Mouse (Mus musculus) hindbrain, embryonic 11.5 days (tissue): ENCODE data around the gene St8sia2. TPM values are rescaled to one million over a fixed set of nuclear protein-coding genes. Genes with fewer than 3 reads are reported as not detected.
A peak's percentile ranks its signal among the peaks of the same experiment; 100 is the strongest.

Experiments
- ATAC-seq: fragments of 200-750 bp; cut with Nextera tagmentation; 2 replicates; pipeline ENCODE4 v1.8.0; 2017; ENCODE audit warnings: mild to moderate bottlenecking, moderate TSS enrichment, moderate library complexity; ENCODE audit not compliant: low FRiP score
- DNase-seq: peaks from one replicate; pipeline ENCODE4 v3.0.0-alpha.2; 2015; ENCODE audit warnings: low spot score
- H3K27ac ChIP-seq: fragments of 300-500 bp; sonication (generic); 2 replicates; pipeline ENCODE4 v1.5.1; 2014; ENCODE audit warnings: mild to moderate bottlenecking, low read depth, low read length
- H3K27me3 ChIP-seq: fragments of 300-500 bp; sonication (generic); 2 replicates; pipeline ENCODE4 v1.6.1; 2014; ENCODE audit warnings: mild to moderate bottlenecking, low read length, moderate library complexity, mixed read lengths; ENCODE audit not compliant: control insufficient read depth, insufficient read depth
- H3K36me3 ChIP-seq: fragments of 300-500 bp; sonication (generic); 2 replicates; pipeline ENCODE4 v1.6.1; 2014; ENCODE audit warnings: mild to moderate bottlenecking, low read length, moderate library complexity, mixed read lengths; ENCODE audit not compliant: control insufficient read depth, insufficient read depth
- H3K4me1 ChIP-seq: fragments of 300-500 bp; sonication (generic); replicated peaks from 2 replicates; pipeline ENCODE4 v1.6.1; 2014; ENCODE audit warnings: low read length, mixed read lengths; ENCODE audit not compliant: control insufficient read depth, insufficient read depth
- H3K4me2 ChIP-seq: fragments of 300-500 bp; sonication (generic); replicated peaks from 2 replicates; pipeline ENCODE4 v1.6.1; 2014; ENCODE audit warnings: mild to moderate bottlenecking, low read depth, low read length
- H3K4me3 ChIP-seq: fragments of 300-500 bp; sonication (generic); 2 replicates; pipeline ENCODE4 v1.5.1; 2014; ENCODE audit warnings: low read depth, low read length
- H3K9ac ChIP-seq: fragments of 300-500 bp; sonication (generic); 2 replicates; pipeline ENCODE4 v1.6.1; 2014; ENCODE audit warnings: low read depth, low read length
- H3K9me3 ChIP-seq: fragments of 300-500 bp; sonication (generic); 2 replicates; pipeline ENCODE4 v1.6.1; 2016; ENCODE audit warnings: low read length; ENCODE audit not compliant: control insufficient read depth
- WGBS: fragments of 180-500 bp; shearing (Covaris S2); extraction: QIAGEN DNeasy Blood & Tissue Kit; methylation state at CpG from one replicate; pipeline ENCODE4 v1.1.7; 2014; 5-methylcytosine and 5-hydroxymethylcytosine counted together
- polyA plus RNA-seq: library from polyadenylated mRNA; unstranded; fragments of >200 nt; fragmentation: Nextera tagmentation; extraction: Ambion mirVana; gene quantifications from 2 replicates; pipeline ENCODE4 v1.2.1, GENCODE M21; 2014

Gene St8sia2
- 53.3 and 55.5 TPM in 2 replicates for polyA plus RNA-seq

- H3K4me3 ChIP-seq: peak within 1 kb of the TSS; percentile 89
- 0% methylated on average over 27 of the region's 42 CpGs for WGBS
- DNase-seq (no peak), ATAC-seq (peak; percentile 91)
- H3K27me3 ChIP-seq: peaks cover 5% of the 10 kb centered on the region
- H3K4me1 ChIP-seq: peaks cover 3% of the 10 kb centered on the region
- peak within 1 kb of the TSS; percentile 99 for H3K9ac ChIP-seq
- no peaks in the 10 kb centered on the region for H3K36me3 ChIP-seq
- no peaks in the 10 kb centered on the region for H3K9me3 ChIP-seq
- peak within 1 kb of the TSS; percentile 94 for H3K27ac ChIP-seq
- peak within 1 kb of the TSS; percentile 62 for H3K4me2 ChIP-seq
Observed at GRCm38 (mm10) chr7:74013601-74014175, at the start of gene St8sia2. Gene St8sia2, minus strand, starts transcription at chr7:74013690.

- H3K27ac ChIP-seq: no peak overlapping the region
- ATAC-seq: no peak
- 93% methylated on average over 6 of the region's 6 CpGs for WGBS
- H3K4me1 ChIP-seq: no peaks in the 10 kb centered on the region
- no peak overlapping the region for H3K4me2 ChIP-seq
- DNase-seq: no peak
- no peak overlapping the region for H3K9ac ChIP-seq
- H3K36me3 ChIP-seq: no peaks in the 10 kb centered on the region
- H3K4me3 ChIP-seq: no peak overlapping the region
- no peaks in the 10 kb centered on the region for H3K9me3 ChIP-seq
- no peaks in the 10 kb centered on the region for H3K27me3 ChIP-seq
Observed at GRCm38 (mm10) chr7:74061076-74061475, 47.6 kb upstream of the St8sia2 start.

GRCm38 (mm10) chr7:74060306-74060946 is 46.9 kb upstream of the St8sia2 start:
- Histone ChIP-seq H3K27ac (no peak overlapping the region), H3K36me3 (no peaks in the 10 kb centered on the region), H3K4me1 (no peaks in the 10 kb centered on the region), H3K9me3 (no peaks in the 10 kb centered on the region), H3K4me2 (no peak overlapping the region), H3K4me3 (no peak overlapping the region), H3K27me3 (no peaks in the 10 kb centered on the region), H3K9ac (no peak overlapping the region)
- ATAC-seq: no peak
- no peak for DNase-seq
- 90% methylated on average over 3 of the region's 3 CpGs for WGBS

- no peaks in the 10 kb centered on the region for H3K27me3 ChIP-seq
- H3K4me3 ChIP-seq: no peak overlapping the region
- no peak for ATAC-seq
- DNase-seq: no peak
- no peaks in the 10 kb centered on the region for H3K9me3 ChIP-seq
- H3K4me2 ChIP-seq: no peak overlapping the region
- H3K36me3 ChIP-seq: no peaks in the 10 kb centered on the region
- WGBS: 92% methylated on average over 3 of the region's 3 CpGs
- H3K4me1 ChIP-seq: no peaks in the 10 kb centered on the region
- no peak overlapping the region for H3K27ac ChIP-seq
- no peak overlapping the region for H3K9ac ChIP-seq
Observed at GRCm38 (mm10) chr7:74059684-74060083, 46.2 kb upstream of the St8sia2 start.

- ATAC-seq (no peak), DNase-seq (no peak)
- Histone ChIP-seq H3K27me3 (no peaks in the 10 kb centered on the region), H3K4me3 (no peak overlapping the region), H3K9ac (no peak overlapping the region), H3K36me3 (no peaks in the 10 kb centered on the region), H3K9me3 (no peaks in the 10 kb centered on the region), H3K27ac (no peak overlapping the region), H3K4me2 (no peak overlapping the region), H3K4me1 (no peaks in the 10 kb centered on the region)
- WGBS: 91% methylated on average over 3 of the region's 3 CpGs
Observed at GRCm38 (mm10) chr7:74055753-74056152, 42.3 kb upstream of the St8sia2 start.

GRCm38 (mm10) chr7:74047591-74047990 is 34.1 kb upstream of the St8sia2 start:
- H3K9me3 ChIP-seq: no peaks in the 10 kb centered on the region
- ATAC-seq: no peak
- H3K27me3 ChIP-seq: no peaks in the 10 kb centered on the region
- H3K4me2 ChIP-seq: no peak overlapping the region
- H3K9ac ChIP-seq: no peak overlapping the region
- H3K36me3 ChIP-seq: no peaks in the 10 kb centered on the region
- no peak overlapping the region for H3K4me3 ChIP-seq
- H3K4me1 ChIP-seq: no peaks in the 10 kb centered on the region
- no peak overlapping the region for H3K27ac ChIP-seq
- WGBS: 76% methylated on average over 2 of the region's 2 CpGs
- no peak for DNase-seq

- Histone ChIP-seq H3K9ac (no peak overlapping the region), H3K4me3 (no peak overlapping the region), H3K27ac (no peak overlapping the region), H3K4me2 (no peak overlapping the region), H3K9me3 (no peaks in the 10 kb centered on the region), H3K4me1 (no peaks in the 10 kb centered on the region), H3K27me3 (no peaks in the 10 kb centered on the region), H3K36me3 (no peaks in the 10 kb centered on the region)
- ATAC-seq (no peak), DNase-seq (no peak)
- 89% methylated on average over 8 of the region's 8 CpGs for WGBS
Observed at GRCm38 (mm10) chr7:74045166-74045957, 31.9 kb upstream of the St8sia2 start.

GRCm38 (mm10) chr7:74043562-74044138 is 30.2 kb upstream of the St8sia2 start:
- no peak overlapping the region for H3K4me2 ChIP-seq
- H3K4me3 ChIP-seq: no peak overlapping the region
- DNase-seq (peak; percentile 21), ATAC-seq (no peak)
- no peak overlapping the region for H3K9ac ChIP-seq
- H3K27me3 ChIP-seq: no peaks in the 10 kb centered on the region
- no peak overlapping the region for H3K27ac ChIP-seq
- H3K36me3 ChIP-seq: no peaks in the 10 kb centered on the region
- H3K9me3 ChIP-seq: no peaks in the 10 kb centered on the region
- no peaks in the 10 kb centered on the region for H3K4me1 ChIP-seq
- 71% methylated on average over 13 of the region's 13 CpGs for WGBS
